19 mouse cellular contexts compared by ENCODE assay signal in genomic region chr14:76932890-76933289, GRCm38 (mm10).
DNase-seq lines count a peak whose midpoint lies in the region; ATAC-seq and TF ChIP-seq lines count a peak whose summit lies in the region.
"Had no signal": no experiment of that assay in that cellular context is flagged by ENCODE, and none has a peak within 500 bp of the region (broad histone marks: within the 10 kb centered on the region; RNA-seq: fewer than 3 reads in every experiment).

No protein-coding gene starts in this region.

- H3K4me2 ChIP-seq in kidney, postnatal 0 days (ENCODE audit: low read length) = no peak overlapping the region
- H3K4me2 ChIP-seq: forebrain, embryonic 13.5 days; heart, embryonic 13.5 days had no signal

- H3K4me3 ChIP-seq in kidney, postnatal 0 days (replicated peaks; ENCODE audit: low read depth, low read length) = no peak overlapping the region
- H3K4me3 ChIP-seq: embryonic facial prominence, embryonic 10.5 days; forebrain, embryonic 13.5 days; heart, embryonic 13.5 days had no signal

- no peaks in the 10 kb centered on the region for H3K9me3 ChIP-seq in kidney, postnatal 0 days (replicated peaks; ENCODE audit: low read length)
- H3K9me3 ChIP-seq: embryonic facial prominence, embryonic 10.5 days; forebrain, embryonic 13.5 days; G1E; heart, embryonic 13.5 days had no signal

- no peak overlapping the region for H3K9ac ChIP-seq in kidney, postnatal 0 days (ENCODE audit: low read depth, low read length)
- H3K9ac ChIP-seq: forebrain, embryonic 13.5 days; forebrain, postnatal 0 days; heart, embryonic 13.5 days had no signal

- peak; percentile 47 for DNase-seq in kidney, adult 18-20 months
- no peak for DNase-seq in kidney, adult 11 months
- DNase-seq in kidney, adult 9 months = peak; percentile 70
- peak; percentile 70 for DNase-seq in kidney, postnatal 0 days (ENCODE audit: low spot score)
- DNase-seq in kidney, postnatal 36 days = peak; percentile 63 to 73
- DNase-seq in gastrocnemius, postnatal 10 days = no peak
- DNase-seq in spleen, adult 12 weeks (ENCODE audit: low spot score) = no peak
- DNase-seq: adrenal gland, postnatal 14 days; B cell, adult 2 months; cerebellum, adult 18-20 months; cerebellum, adult 9-11 months; forebrain, postnatal 0 days; gastrocnemius, postnatal 25 days; heart, postnatal 36 days had no signal

- no peaks in the 10 kb centered on the region for H3K36me3 ChIP-seq in kidney, postnatal 0 days (ENCODE audit: insufficient read depth, low read length)
- H3K36me3 ChIP-seq: embryonic facial prominence, embryonic 10.5 days; G1E; heart, embryonic 13.5 days had no signal

- no peak for TF ChIP-seq CTCF in kidney, postnatal 0 days (IDR thresholded peaks at IDR 0.05; ENCODE audit: low read depth)

- no peak overlapping the region for H3K27ac ChIP-seq in kidney, postnatal 0 days
- H3K27ac ChIP-seq: embryonic facial prominence, embryonic 10.5 days; forebrain, embryonic 13.5 days; heart, embryonic 13.5 days had no signal

- 0 out of 2 replicates have a peak, but pooled peaks cover 8% of the 10 kb centered on the region for H3K4me1 ChIP-seq in kidney, postnatal 0 days (replicated peaks; ENCODE audit: insufficient read depth, low read length)
- H3K4me1 ChIP-seq: forebrain, embryonic 13.5 days; heart, embryonic 13.5 days had no signal

- WGBS in kidney, postnatal 0 days = 33% methylated on average over 6 of the region's 6 CpGs

- no peaks in the 10 kb centered on the region for H3K27me3 ChIP-seq in kidney, postnatal 0 days (ENCODE audit: insufficient read depth, low read length)
- H3K27me3 ChIP-seq: forebrain, embryonic 13.5 days; heart, embryonic 13.5 days had no signal

- no peak; the same call in 1 of the 2 replicates for ATAC-seq in kidney, postnatal 0 days (replicated peaks; ENCODE audit: low FRiP score, low read depth)
- ATAC-seq: CD4-positive, CD25-positive, alpha-beta regulatory T cell, adult 4 months; forebrain, embryonic 13.5 days; forebrain, postnatal 0 days had no signal

Comparison
In these comparisons a context has a peak if more than half of its experiments do, and no peak if none do; other contexts are left out.
1. DNase-seq: peak in kidney, adult 18-20 months (single experiment), kidney, adult 9 months (single experiment), kidney, postnatal 0 days (single experiment) and kidney, postnatal 36 days (2 of 2); none in kidney, adult 11 months (single experiment), gastrocnemius, postnatal 10 days (single experiment) and spleen, adult 12 weeks (single experiment).